Mouse (Mus musculus) spleen, adult 2 months (tissue): ENCODE measurements around the gene Olfr412. TPM values are rescaled to one million over a fixed set of nuclear protein-coding genes. Genes with fewer than 3 reads are reported as not detected.
A peak's percentile ranks its signal among the peaks of the same experiment; 100 is the strongest.

Source experiments
- DNase-seq, 2 experiments: peaks; one replicate each; pipeline versions ENCODE4 v3.0.0 to v3.0.0-alpha.2; 2012 to 2021; ENCODE audit warnings: low spot score in 2 of 2, low read depth in 1 of 2
- H3K27ac ChIP-seq: fragments of 200-500 bp; 2 replicates; pipeline ENCODE4 v1.5.1; 2012; ENCODE audit warnings: low read length, inconsistent platforms; ENCODE audit not compliant: insufficient read depth
- H3K27me3 ChIP-seq: fragments of 200-500 bp; 2 replicates; pipeline ENCODE4 v1.6.1; 2012; ENCODE audit warnings: mild to moderate bottlenecking, moderate library complexity, low read length, inconsistent platforms; ENCODE audit not compliant: control insufficient read depth, insufficient read depth
- H3K36me3 ChIP-seq: fragments of 200-500 bp; 2 replicates; pipeline ENCODE4 v1.6.1; 2012; ENCODE audit warnings: mild to moderate bottlenecking, low read length, inconsistent platforms; ENCODE audit not compliant: control insufficient read depth, insufficient read depth
- H3K4me1 ChIP-seq: fragments of 200-500 bp; 2 replicates; pipeline ENCODE4 v1.6.1; 2011; ENCODE audit warnings: inconsistent platforms; ENCODE audit not compliant: control insufficient read depth, insufficient read depth, insufficient read length
- H3K4me3 ChIP-seq: fragments of 200-500 bp; 2 replicates; pipeline ENCODE4 v1.5.1; 2011; ENCODE audit warnings: mild to moderate bottlenecking, inconsistent platforms; ENCODE audit not compliant: insufficient read depth, insufficient read length; ENCODE audit errors: extremely low read depth
- CTCF ChIP-seq: fragments of 200-500 bp; IDR thresholded peaks from 2 replicates; pipeline ENCODE4 v1.5.1; 2011; ENCODE audit warnings: mild to moderate bottlenecking, inconsistent platforms; ENCODE audit not compliant: insufficient read depth, insufficient read length, insufficient replicate concordance; ENCODE audit errors: extremely low read depth
- POLR2A ChIP-seq: fragments of 200-500 bp; IDR thresholded peaks from 2 replicates; pipeline ENCODE4 v1.6.1; 2011; ENCODE audit warnings: low read depth, low read length, inconsistent platforms
- WGBS: fragments of 180-500 bp; shearing (Covaris S2); methylation state at CpG from one replicate; pipeline ENCODE4 v1.1.7; 2018; 5-methylcytosine and 5-hydroxymethylcytosine counted together
- polyA plus RNA-seq: library from polyadenylated mRNA; depleted of rRNA; stranded (reverse); fragments of >200 nt; gene quantifications from 2 replicates; pipeline ENCODE4 v1.2.3, GENCODE M21; 2012; rRNA removed

Olfr412 gene
- not detected in 2 replicates for polyA plus RNA-seq

DNA sequence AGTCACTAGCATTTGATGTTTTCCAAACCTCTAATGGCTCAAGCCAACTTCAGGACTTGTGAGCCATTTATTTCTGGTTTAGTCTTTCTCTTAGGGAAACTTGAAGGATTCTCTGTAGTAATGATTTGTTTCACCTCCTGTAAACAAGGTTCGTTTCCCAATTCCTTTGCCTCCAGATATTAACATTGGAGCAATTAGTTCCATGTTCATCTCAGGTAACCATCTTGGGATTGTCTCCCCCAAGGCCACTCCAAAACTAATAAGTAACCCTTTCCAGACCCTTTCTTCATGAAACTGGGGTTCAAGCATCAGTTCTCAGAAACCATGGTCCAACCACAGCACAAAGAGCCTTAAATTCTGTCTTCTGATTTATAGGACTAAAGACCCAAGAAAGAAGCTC, at the start of gene Olfr412:
Gene Olfr412, plus strand, starts transcription at position 301 of the 400 bp plus-strand sequence.
- WGBS, result 57% methylated on average over 1 of the region's 1 CpGs
- Histone ChIP-seq H3K36me3 (no peaks in the 10 kb centered on the region), H3K27me3 (no peaks in the 10 kb centered on the region), H3K4me1 (no peaks in the 10 kb centered on the region), H3K4me3 (no peak within 1 kb of the TSS), H3K27ac (no peak within 1 kb of the TSS)
- TF ChIP-seq CTCF (no peak), POLR2A (no peak)
- no peak for DNase-seq

DNA sequence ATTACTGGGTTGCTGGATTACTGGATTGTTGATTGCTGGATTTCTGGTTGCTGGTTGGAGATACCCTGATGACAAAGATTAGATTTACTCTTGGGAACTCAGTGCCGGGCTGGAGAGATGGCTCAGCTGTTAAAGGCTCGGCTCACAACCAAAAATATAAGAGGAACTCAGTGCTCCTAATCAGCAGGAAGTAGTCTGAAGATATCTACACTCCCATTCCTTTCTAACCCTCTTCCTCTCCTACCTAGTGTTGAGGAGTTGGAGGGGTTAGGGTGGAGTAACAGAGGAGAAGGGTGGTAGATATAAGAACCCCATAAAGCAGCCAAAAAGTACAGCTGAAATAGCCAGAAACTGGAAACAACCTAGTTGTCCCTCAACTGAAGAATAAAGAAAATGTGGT, 35.8 kb upstream of the Olfr412 start:
- no peak for DNase-seq
- no peak overlapping the region for H3K4me3 ChIP-seq
- H3K4me1 ChIP-seq, result no peaks in the 10 kb centered on the region
- WGBS, result 32% methylated on average over 2 of the region's 2 CpGs
- H3K27ac ChIP-seq, result no peak overlapping the region
- TF ChIP-seq CTCF (no peak), POLR2A (no peak)
- no peaks in the 10 kb centered on the region for H3K27me3 ChIP-seq
- H3K36me3 ChIP-seq, result no peaks in the 10 kb centered on the region

- TF ChIP-seq POLR2A, result no peak
- TF ChIP-seq CTCF, result no peak
- no peaks in the 10 kb centered on the region for H3K36me3 ChIP-seq
- no peak overlapping the region for H3K4me3 ChIP-seq
- DNase-seq, result no peak
- no peaks in the 10 kb centered on the region for H3K27me3 ChIP-seq
- H3K27ac ChIP-seq, result no peak overlapping the region
- no peaks in the 10 kb centered on the region; the same call in 1 of the 2 replicates for H3K4me1 ChIP-seq
Observed at GRCm38 (mm10) chr11:74328781-74329180, 33.1 kb upstream of the Olfr412 start.

- Histone ChIP-seq H3K4me1 (no peaks in the 10 kb centered on the region; the same call in 1 of the 2 replicates), H3K27ac (no peak within 1 kb of the TSS), H3K4me3 (no peak within 1 kb of the TSS), H3K27me3 (no peaks in the 10 kb centered on the region), H3K36me3 (no peaks in the 10 kb centered on the region)
- TF ChIP-seq POLR2A (no peak), CTCF (no peak)
- no peak for DNase-seq
- 71% methylated on average over 6 of the region's 6 CpGs for WGBS
Observed at GRCm38 (mm10) chr11:74337931-74338330, 23.9 kb upstream of the Olfr412 start, which contains the start of gene Olfr410. Gene Olfr410, minus strand, starts transcription at chr11:74338031.

DNA sequence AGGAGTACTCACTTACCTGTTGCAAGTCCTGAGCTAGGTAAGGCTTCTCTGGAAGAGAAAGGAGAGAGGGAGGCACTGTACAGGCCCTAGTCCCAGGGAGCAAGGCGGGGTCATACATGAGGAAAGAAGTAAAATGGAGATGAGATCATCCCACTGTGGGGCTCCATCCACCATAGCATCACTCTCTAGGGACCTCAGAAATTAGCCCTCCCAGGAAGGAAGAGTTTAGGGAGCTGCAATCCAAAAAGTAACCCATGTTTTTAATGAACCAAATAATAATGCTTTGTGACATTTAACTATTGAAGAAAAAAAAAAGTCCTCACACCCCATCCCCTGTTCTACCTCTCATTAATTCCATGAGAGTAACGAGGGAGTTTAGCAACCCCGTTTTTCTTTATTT, 9.3 kb upstream of the Olfr412 start, which contains the start of gene Olfr411:
Gene Olfr411, minus strand, starts transcription at position 101 of the 400 bp plus-strand sequence.
- TF ChIP-seq POLR2A, result no peak
- no peak for TF ChIP-seq CTCF
- no peak within 1 kb of the TSS for H3K4me3 ChIP-seq
- DNase-seq, result no peak
- WGBS, result 77% methylated on average over 3 of the region's 3 CpGs
- H3K27ac ChIP-seq, result no peak within 1 kb of the TSS
- no peaks in the 10 kb centered on the region; the same call in 1 of the 2 replicates for H3K27me3 ChIP-seq
- no peaks in the 10 kb centered on the region for H3K4me1 ChIP-seq
- H3K36me3 ChIP-seq, result no peaks in the 10 kb centered on the region

- peak in 1 of 2 experiments; percentile 31 for DNase-seq
- Histone ChIP-seq H3K27me3 (no peaks in the 10 kb centered on the region), H3K27ac (no peak overlapping the region), H3K4me3 (no peak overlapping the region), H3K4me1 (no peaks in the 10 kb centered on the region), H3K36me3 (no peaks in the 10 kb centered on the region)
- 13% methylated on average over 22 of the region's 22 CpGs for WGBS
- TF ChIP-seq CTCF (peak; percentile 74; the same call in 1 of the 2 replicates), POLR2A (no peak)
Observed at GRCm38 (mm10) chr11:74371393-74372100, 9.7 kb downstream of the Olfr412 start.

GRCm38 (mm10) chr11:74376847-74377246, 15.0 kb downstream of the Olfr412 start:
- H3K27me3 ChIP-seq, result no peaks in the 10 kb centered on the region
- no peaks in the 10 kb centered on the region for H3K4me1 ChIP-seq
- DNase-seq, result no peak
- H3K36me3 ChIP-seq, result no peaks in the 10 kb centered on the region
- H3K27ac ChIP-seq, result no peak overlapping the region
- no peak for TF ChIP-seq POLR2A
- TF ChIP-seq CTCF, result peak; percentile 7; the same call in 1 of the 2 replicates
- 82% methylated on average over 3 of the region's 3 CpGs for WGBS
- no peak overlapping the region for H3K4me3 ChIP-seq
